Mouse (Mus musculus): ENCODE results near the gene Nsmce1. TPM values are rescaled to one million over a fixed set of nuclear protein-coding genes. Genes with fewer than 3 reads are reported as not detected.

Nsmce1 gene
- total and polyA plus RNA-seq, 2 experiments from 2014 or later = 23.1 to 77.8 TPM

DNA sequence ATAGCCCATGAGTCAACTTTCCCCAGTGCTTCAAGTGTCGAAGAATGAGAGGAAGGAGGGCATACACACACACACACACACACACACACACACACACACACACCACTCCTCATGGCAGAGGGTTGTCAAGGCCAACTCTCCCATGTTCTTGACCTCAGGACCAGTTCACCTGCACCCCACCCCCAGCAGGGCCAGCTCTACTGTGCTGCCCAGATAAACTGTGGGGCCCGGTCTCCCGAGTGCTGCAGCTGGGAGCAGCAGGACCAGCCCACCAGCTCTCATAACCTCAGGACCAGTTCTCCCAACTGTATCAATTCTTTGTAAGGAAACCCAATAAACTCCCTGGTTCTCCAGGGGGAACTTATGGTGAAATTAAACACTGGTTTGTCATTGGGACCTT is 28.3 kb upstream of the Nsmce1 start:
- Histone ChIP-seq H3K9me3 (ENCODE audit: low read length) (no peaks in the 10 kb centered on the region), H3K36me3 (ENCODE audit: insufficient read depth, low read length) (no peaks in the 10 kb centered on the region), H3K4me1 (ENCODE audit: insufficient read depth, low read length) (no peaks in the 10 kb centered on the region), H3K4me2 (ENCODE audit: low read depth, low read length, poor library complexity, severe bottlenecking) (no peak overlapping the region), H3K27ac (ENCODE audit: low read depth, low read length) (no peak overlapping the region), H3K27me3 (ENCODE audit: insufficient read depth, low read length) (no peaks in the 10 kb centered on the region), H3K4me3 (ENCODE audit: low read depth, low read length) (no peak overlapping the region), H3K9ac (replicated peaks; ENCODE audit: low read length, poor library complexity, severe bottlenecking) (no peak overlapping the region)
- DNase-seq (ENCODE audit: low spot score) = no peak
- WGBS = 95% methylated on average over 3 of the region's 3 CpGs
- no peak for ATAC-seq (ENCODE audit: low FRiP score)
- no peak for TF ChIP-seq CTCF (IDR thresholded peaks at IDR 0.05)

DNA sequence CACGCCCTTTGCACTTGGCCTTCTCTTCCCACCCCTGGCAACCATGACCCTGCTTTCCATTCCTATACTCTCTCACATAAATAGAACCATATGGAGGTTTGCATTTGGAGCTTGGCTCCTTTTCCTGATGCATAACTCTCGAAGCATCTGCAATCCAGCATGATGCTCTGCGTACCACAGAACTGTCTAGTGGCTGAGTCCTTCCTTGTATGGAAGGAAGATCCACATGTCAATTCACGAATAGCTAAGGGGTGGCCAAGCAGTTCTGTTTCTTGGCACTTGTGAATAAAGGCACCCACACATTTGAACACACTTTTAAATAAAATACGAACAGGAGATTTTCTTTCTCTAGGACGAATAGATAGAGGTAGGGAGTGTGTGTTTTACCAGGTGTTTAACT is 26.1 kb upstream of the Nsmce1 start:
- no peak for ATAC-seq (ENCODE audit: low FRiP score)
- no peaks in the 10 kb centered on the region for H3K9me3 ChIP-seq (ENCODE audit: low read length)
- no peak for DNase-seq (ENCODE audit: low spot score)
- H3K27ac ChIP-seq (ENCODE audit: low read depth, low read length) = no peak overlapping the region
- no peaks in the 10 kb centered on the region for H3K4me1 ChIP-seq (ENCODE audit: insufficient read depth, low read length)
- 86% methylated on average over 6 of the region's 6 CpGs for WGBS
- H3K4me2 ChIP-seq (ENCODE audit: low read depth, low read length, poor library complexity, severe bottlenecking) = no peak overlapping the region
- H3K27me3 ChIP-seq (ENCODE audit: insufficient read depth, low read length) = no peaks in the 10 kb centered on the region
- no peak overlapping the region for H3K9ac ChIP-seq (replicated peaks; ENCODE audit: low read length, poor library complexity, severe bottlenecking)
- H3K36me3 ChIP-seq (ENCODE audit: insufficient read depth, low read length) = no peaks in the 10 kb centered on the region
- TF ChIP-seq CTCF (IDR thresholded peaks at IDR 0.05) = no peak
- no peak overlapping the region for H3K4me3 ChIP-seq (ENCODE audit: low read depth, low read length)

- Histone ChIP-seq H3K4me1 (ENCODE audit: insufficient read depth, low read length) (no peaks in the 10 kb centered on the region), H3K9me3 (ENCODE audit: low read length) (no peaks in the 10 kb centered on the region), H3K4me2 (ENCODE audit: low read depth, low read length, poor library complexity, severe bottlenecking) (no peak overlapping the region), H3K4me3 (ENCODE audit: low read depth, low read length) (no peak overlapping the region), H3K27me3 (ENCODE audit: insufficient read depth, low read length) (no peaks in the 10 kb centered on the region), H3K27ac (ENCODE audit: low read depth, low read length) (no peak overlapping the region), H3K9ac (replicated peaks; ENCODE audit: low read length, poor library complexity, severe bottlenecking) (no peak overlapping the region), H3K36me3 (ENCODE audit: insufficient read depth, low read length) (no peaks in the 10 kb centered on the region)
- no peak for ATAC-seq (ENCODE audit: low FRiP score)
- no peak for DNase-seq (ENCODE audit: low spot score)
- no peak for TF ChIP-seq CTCF (IDR thresholded peaks at IDR 0.05)
- 94% methylated on average over 8 of the region's 8 CpGs for WGBS
Observed at GRCm38 (mm10) chr7:125516723-125517122, 25.3 kb upstream of the Nsmce1 start.

DNA sequence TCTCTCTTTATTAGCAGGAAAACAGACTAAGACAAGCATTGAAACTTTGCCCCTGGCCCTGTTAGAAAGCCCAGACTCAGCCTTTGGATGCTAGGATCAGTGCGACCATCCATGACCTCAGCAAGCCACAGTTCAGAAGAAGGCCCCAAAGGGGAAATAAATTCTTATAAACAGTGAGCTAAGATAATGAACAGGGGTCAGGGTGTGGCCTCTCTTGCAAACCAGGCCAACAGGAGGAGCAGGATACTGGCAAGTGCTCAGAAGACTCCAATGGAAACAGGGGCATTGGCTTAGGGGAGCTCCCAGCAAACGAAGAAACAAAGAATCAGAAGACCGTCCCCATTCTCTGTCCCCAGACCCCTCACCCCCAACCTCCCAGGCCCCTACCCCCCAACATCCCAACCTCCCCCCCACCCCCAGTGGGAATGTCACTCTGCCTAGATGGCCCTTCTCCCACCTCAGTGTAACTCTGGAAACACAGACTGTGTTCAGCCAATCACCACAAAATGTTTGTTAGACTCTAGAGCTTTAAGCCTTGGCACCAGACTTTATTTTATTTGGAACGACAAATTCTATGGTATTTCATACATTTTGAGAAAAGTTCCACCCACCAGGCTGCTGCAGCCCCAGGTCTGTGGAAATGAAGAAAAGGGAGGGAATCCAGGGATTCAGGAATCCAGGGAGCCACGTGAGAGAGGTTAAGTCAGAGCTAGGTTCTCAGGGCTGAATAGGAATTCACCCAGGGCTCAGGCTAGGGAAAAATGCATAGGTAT is 23.9 kb upstream of the Nsmce1 start:
- Histone ChIP-seq H3K4me2 (ENCODE audit: low read depth, low read length, poor library complexity, severe bottlenecking) (no peak overlapping the region), H3K9me3 (ENCODE audit: low read length) (no peaks in the 10 kb centered on the region), H3K27me3 (ENCODE audit: insufficient read depth, low read length) (no peaks in the 10 kb centered on the region), H3K4me1 (ENCODE audit: insufficient read depth, low read length) (no peaks in the 10 kb centered on the region), H3K27ac (ENCODE audit: low read depth, low read length) (no peak overlapping the region), H3K9ac (replicated peaks; ENCODE audit: low read length, poor library complexity, severe bottlenecking) (no peak overlapping the region), H3K36me3 (ENCODE audit: insufficient read depth, low read length) (no peaks in the 10 kb centered on the region), H3K4me3 (ENCODE audit: low read depth, low read length) (no peak overlapping the region)
- DNase-seq (ENCODE audit: low spot score) (no peak), ATAC-seq (ENCODE audit: low FRiP score) (no peak)
- no peak for TF ChIP-seq CTCF (IDR thresholded peaks at IDR 0.05)
- WGBS = 67% methylated on average over 5 of the region's 5 CpGs

GRCm38 (mm10) chr7:125511852-125512251 is 20.5 kb upstream of the Nsmce1 start:
- no peaks in the 10 kb centered on the region for H3K4me1 ChIP-seq (ENCODE audit: insufficient read depth, low read length)
- no peaks in the 10 kb centered on the region for H3K36me3 ChIP-seq (ENCODE audit: insufficient read depth, low read length)
- no peaks in the 10 kb centered on the region for H3K27me3 ChIP-seq (ENCODE audit: insufficient read depth, low read length)
- no peak for TF ChIP-seq CTCF (IDR thresholded peaks at IDR 0.05)
- no peak overlapping the region for H3K4me2 ChIP-seq (ENCODE audit: low read depth, low read length, poor library complexity, severe bottlenecking)
- H3K4me3 ChIP-seq (ENCODE audit: low read depth, low read length) = no peak overlapping the region
- ATAC-seq (ENCODE audit: low FRiP score) (no peak), DNase-seq (ENCODE audit: low spot score) (no peak)
- no peaks in the 10 kb centered on the region for H3K9me3 ChIP-seq (ENCODE audit: low read length)
- H3K27ac ChIP-seq (ENCODE audit: low read depth, low read length) = no peak overlapping the region
- H3K9ac ChIP-seq (replicated peaks; ENCODE audit: low read length, poor library complexity, severe bottlenecking) = no peak overlapping the region
- WGBS = 79% methylated on average over 2 of the region's 2 CpGs

GRCm38 (mm10) chr7:125511432-125511831 is 20.0 kb upstream of the Nsmce1 start:
- Histone ChIP-seq H3K27ac (ENCODE audit: low read depth, low read length) (no peak overlapping the region), H3K9me3 (ENCODE audit: low read length) (no peaks in the 10 kb centered on the region), H3K4me1 (ENCODE audit: insufficient read depth, low read length) (no peaks in the 10 kb centered on the region), H3K36me3 (ENCODE audit: insufficient read depth, low read length) (no peaks in the 10 kb centered on the region), H3K4me2 (ENCODE audit: low read depth, low read length, poor library complexity, severe bottlenecking) (no peak overlapping the region), H3K9ac (replicated peaks; ENCODE audit: low read length, poor library complexity, severe bottlenecking) (no peak overlapping the region), H3K27me3 (ENCODE audit: insufficient read depth, low read length) (no peaks in the 10 kb centered on the region), H3K4me3 (ENCODE audit: low read depth, low read length) (no peak overlapping the region)
- DNase-seq (ENCODE audit: low spot score) (no peak), ATAC-seq (ENCODE audit: low FRiP score) (no peak)
- no peak for TF ChIP-seq CTCF (IDR thresholded peaks at IDR 0.05)
- 93% methylated on average over 5 of the region's 5 CpGs for WGBS

Measured in midbrain, postnatal 0 days (tissue).